Mouse (Mus musculus): ENCODE results near the gene Hmga1. TPM values are rescaled to one million over a fixed set of nuclear protein-coding genes. Genes with fewer than 3 reads are reported as not detected.
A peak's percentile ranks its signal among the peaks of the same experiment; 100 is the strongest.

Hmga1 gene
- polyA plus RNA-seq, 1 experiment from 2014 or later: 186 TPM

DNA sequence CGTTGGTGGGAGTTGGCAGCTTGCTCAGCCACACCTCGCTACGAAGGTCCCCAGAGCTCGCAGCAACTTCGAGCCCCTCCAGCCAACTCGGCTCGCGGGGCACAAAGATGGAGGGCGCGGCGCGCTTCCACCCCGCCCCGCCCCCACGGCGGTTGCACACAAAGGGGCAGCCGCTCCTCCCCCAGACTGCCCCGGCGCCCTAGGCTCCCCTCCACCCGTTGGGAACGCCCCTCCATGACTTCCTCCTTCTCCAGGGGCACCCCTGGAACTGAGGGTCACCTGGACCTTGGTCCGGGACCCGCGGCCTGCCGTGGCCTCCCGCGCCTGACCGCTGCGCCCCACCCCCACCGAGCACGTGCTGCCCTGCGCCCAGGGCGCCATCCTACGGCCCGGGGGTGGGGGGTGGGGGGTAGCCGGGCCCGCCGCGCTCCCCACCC is 1.2 kb upstream of the Hmga1 start:
- H3K4me3 ChIP-seq (ENCODE audit: low read length): peak overlapping the region; percentile 85
- peak overlapping the region; percentile 92 for H3K9ac ChIP-seq (ENCODE audit: low read length)
- no peaks in the 10 kb centered on the region for H3K27me3 ChIP-seq (ENCODE audit: control insufficient read depth, insufficient read depth, low read length)
- no peaks in the 10 kb centered on the region for H3K36me3 ChIP-seq (ENCODE audit: control insufficient read depth, insufficient read depth)
- H3K4me1 ChIP-seq (ENCODE audit: control insufficient read depth, insufficient read depth, low read length): peaks cover 27% of the 10 kb centered on the region
- peak overlapping the region; percentile 96 for H3K4me2 ChIP-seq (ENCODE audit: low read depth, low read length)
- peak overlapping the region; percentile 95 for H3K27ac ChIP-seq (ENCODE audit: low read length)
- ATAC-seq (replicated peaks; ENCODE audit: extremely low read depth, insufficient read depth, low FRiP score): peak; percentile 2
- WGBS: 4% methylated on average over 38 of the region's 39 CpGs
- no peaks in the 10 kb centered on the region for H3K9me3 ChIP-seq (replicated peaks; ENCODE audit: control insufficient read depth, low read length)

DNA sequence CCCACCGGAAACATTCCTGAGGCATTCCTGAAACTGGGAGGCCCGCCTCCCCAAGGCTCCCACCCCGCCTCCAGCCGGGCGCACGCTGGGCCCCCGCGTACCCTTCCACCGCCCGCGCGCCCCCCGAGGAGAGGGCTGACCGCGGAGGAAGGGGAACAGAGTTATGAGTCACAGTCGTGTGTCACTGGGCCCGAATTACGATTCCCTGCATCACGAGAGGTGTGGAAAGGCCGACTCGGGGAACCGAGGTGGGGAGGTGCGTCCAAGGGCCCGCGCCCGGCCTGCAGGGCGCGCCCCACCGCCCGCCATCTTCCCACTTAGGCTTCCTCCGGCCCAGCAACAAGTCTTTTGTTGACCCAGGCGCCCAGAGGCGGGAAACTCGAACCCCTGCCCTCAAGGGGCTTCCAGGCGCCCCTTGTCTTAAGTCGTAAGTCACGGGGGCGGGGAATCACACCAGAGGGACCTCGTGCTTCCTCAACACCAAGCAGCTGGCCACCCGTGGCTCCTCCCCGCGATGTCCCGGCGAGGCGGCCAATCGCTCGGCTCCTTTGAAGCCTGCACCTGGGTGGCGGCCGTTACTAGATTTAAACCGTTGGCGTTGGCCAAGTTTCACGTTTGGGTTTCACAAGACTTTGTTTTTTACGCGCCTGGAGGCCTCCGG is 655 bp upstream of the Hmga1 start:
- Histone ChIP-seq H3K4me2 (ENCODE audit: low read depth, low read length) (peak overlapping the region; percentile 96), H3K9me3 (replicated peaks; ENCODE audit: control insufficient read depth, low read length) (no peaks in the 10 kb centered on the region), H3K9ac (ENCODE audit: low read length) (peak overlapping the region; percentile 92), H3K4me3 (ENCODE audit: low read length) (peak overlapping the region; percentile 85), H3K27ac (ENCODE audit: low read length) (peak overlapping the region; percentile 95), H3K36me3 (ENCODE audit: control insufficient read depth, insufficient read depth) (no peaks in the 10 kb centered on the region), H3K27me3 (ENCODE audit: control insufficient read depth, insufficient read depth, low read length) (no peaks in the 10 kb centered on the region), H3K4me1 (ENCODE audit: control insufficient read depth, insufficient read depth, low read length) (peaks cover 27% of the 10 kb centered on the region)
- ATAC-seq (replicated peaks; ENCODE audit: extremely low read depth, insufficient read depth, low FRiP score): peak; percentile 19
- under 1% methylated on average over 54 of the region's 55 CpGs for WGBS

DNA sequence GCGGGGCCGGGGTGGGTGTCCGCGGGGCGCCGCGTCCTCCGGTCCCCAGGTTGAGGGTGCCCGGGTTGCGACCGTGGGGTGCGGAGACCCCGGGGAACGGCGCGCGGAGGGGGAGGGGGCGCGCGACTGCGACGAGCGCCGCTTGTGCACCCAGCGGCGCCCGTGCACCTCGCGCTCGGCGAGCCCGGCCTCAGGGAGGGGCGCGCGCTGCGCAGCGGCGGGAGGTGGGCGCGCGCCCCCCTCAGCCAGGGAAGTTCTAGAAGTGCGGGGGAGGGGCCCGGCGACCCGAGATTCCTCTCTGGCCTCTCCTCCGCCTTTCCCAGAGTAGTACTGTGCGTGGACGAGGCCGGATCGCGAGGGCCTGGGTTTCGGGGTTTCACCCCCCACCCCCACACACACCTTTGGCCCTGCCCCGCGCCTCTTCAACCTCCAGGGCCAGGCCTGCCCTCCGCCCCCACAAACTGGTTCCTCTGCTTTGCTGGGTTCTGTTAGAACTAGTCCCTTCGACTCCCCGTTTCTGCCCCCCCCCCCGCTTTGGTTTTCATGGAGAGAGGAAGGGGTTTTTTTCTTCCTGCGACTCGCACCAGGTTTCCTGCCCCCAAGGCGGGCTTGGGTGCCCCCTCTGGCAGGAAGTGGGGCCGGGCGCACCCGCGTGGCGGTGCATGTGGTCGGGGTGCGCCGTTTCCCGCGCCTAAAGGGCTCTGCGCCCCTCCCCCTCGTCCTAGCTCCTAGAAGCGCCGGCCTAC is 1.1 kb downstream of the Hmga1 start:
- Histone ChIP-seq H3K27ac (ENCODE audit: low read length) (peak overlapping the region; percentile 95), H3K4me2 (ENCODE audit: low read depth, low read length) (peak overlapping the region; percentile 96), H3K9ac (ENCODE audit: low read length) (peak overlapping the region; percentile 92), H3K9me3 (replicated peaks; ENCODE audit: control insufficient read depth, low read length) (no peaks in the 10 kb centered on the region), H3K27me3 (ENCODE audit: control insufficient read depth, insufficient read depth, low read length) (no peaks in the 10 kb centered on the region), H3K4me3 (ENCODE audit: low read length) (peak overlapping the region; percentile 85), H3K4me1 (ENCODE audit: control insufficient read depth, insufficient read depth, low read length) (peaks cover 29% of the 10 kb centered on the region), H3K36me3 (ENCODE audit: control insufficient read depth, insufficient read depth) (no peaks in the 10 kb centered on the region)
- ATAC-seq (replicated peaks; ENCODE audit: extremely low read depth, insufficient read depth, low FRiP score): peak; percentile 26
- WGBS: under 1% methylated on average over 53 of the region's 75 CpGs

DNA sequence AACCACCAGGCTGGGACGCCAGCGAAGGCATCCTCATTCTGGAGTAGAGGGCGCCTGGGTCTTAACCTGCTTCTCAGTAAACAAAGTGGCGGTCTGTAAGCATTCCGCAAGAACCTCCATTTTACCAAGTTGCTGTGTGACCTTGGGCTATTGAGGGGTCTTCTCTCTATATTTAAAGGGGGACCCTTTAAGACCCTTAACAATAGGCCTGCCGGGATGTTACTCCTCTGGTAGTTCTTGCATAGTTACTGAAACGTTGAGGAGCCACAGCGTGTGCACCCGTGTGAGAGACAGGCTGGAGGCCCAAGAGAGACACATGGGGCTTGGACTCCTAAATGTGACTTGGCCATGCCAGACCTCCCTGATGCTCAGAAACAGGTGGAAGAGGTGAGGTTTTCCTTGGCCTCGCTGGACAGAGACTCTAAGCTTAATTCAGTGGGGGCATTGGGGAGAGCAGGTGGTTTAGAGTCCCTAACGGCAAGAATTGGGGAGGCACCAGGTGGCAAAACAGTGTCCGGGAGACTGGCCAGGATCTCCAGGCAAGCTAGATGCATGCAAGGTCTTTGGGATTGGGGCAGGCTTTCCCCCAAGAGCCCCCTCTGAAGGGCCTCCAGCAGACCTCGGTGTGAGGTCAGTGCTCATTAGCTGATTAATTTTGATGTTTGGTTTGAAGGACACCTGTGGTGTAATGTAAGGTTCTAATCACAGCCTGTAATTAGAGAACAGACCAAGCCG is 1.8 kb downstream of the Hmga1 start:
- Histone ChIP-seq H3K9me3 (replicated peaks; ENCODE audit: control insufficient read depth, low read length) (no peaks in the 10 kb centered on the region), H3K4me2 (ENCODE audit: low read depth, low read length) (peak overlapping the region; percentile 96), H3K27ac (ENCODE audit: low read length) (peak overlapping the region; percentile 95), H3K36me3 (ENCODE audit: control insufficient read depth, insufficient read depth) (no peaks in the 10 kb centered on the region), H3K27me3 (ENCODE audit: control insufficient read depth, insufficient read depth, low read length) (no peaks in the 10 kb centered on the region), H3K4me1 (ENCODE audit: control insufficient read depth, insufficient read depth, low read length) (peaks cover 25% of the 10 kb centered on the region), H3K9ac (ENCODE audit: low read length) (peak overlapping the region; percentile 92), H3K4me3 (ENCODE audit: low read length) (peak overlapping the region; percentile 85)
- WGBS: 23% methylated on average over 14 of the region's 14 CpGs
- no peak for ATAC-seq (replicated peaks; ENCODE audit: extremely low read depth, insufficient read depth, low FRiP score)

DNA sequence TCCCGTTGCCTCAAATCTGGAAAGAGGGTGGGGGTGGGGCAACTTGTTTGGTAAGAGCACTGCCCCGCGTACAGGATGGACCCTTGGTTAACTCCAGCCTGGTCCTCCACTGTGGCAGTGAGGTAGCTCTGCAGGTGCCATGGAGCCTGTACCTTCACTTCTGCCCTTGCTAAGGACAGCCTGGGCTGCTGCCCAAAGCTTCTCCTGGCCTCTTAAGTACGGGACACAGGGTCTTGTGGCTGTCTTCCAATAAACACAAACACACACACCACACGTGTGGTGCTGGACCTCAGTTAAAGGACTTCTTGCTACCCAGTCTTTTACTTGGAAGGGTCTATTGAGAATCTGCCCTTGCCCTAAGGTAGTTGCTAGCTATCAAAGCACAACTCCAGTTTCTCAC is 2.5 kb downstream of the Hmga1 start:
- Histone ChIP-seq H3K36me3 (ENCODE audit: control insufficient read depth, insufficient read depth) (no peaks in the 10 kb centered on the region), H3K4me3 (ENCODE audit: low read length) (peak overlapping the region; percentile 85), H3K4me1 (ENCODE audit: control insufficient read depth, insufficient read depth, low read length) (peaks cover 25% of the 10 kb centered on the region), H3K27me3 (ENCODE audit: control insufficient read depth, insufficient read depth, low read length) (no peaks in the 10 kb centered on the region), H3K4me2 (ENCODE audit: low read depth, low read length) (peak overlapping the region; percentile 96), H3K9me3 (replicated peaks; ENCODE audit: control insufficient read depth, low read length) (no peaks in the 10 kb centered on the region), H3K9ac (ENCODE audit: low read length) (peak overlapping the region; percentile 92), H3K27ac (ENCODE audit: low read length) (no peak overlapping the region)
- ATAC-seq (replicated peaks; ENCODE audit: extremely low read depth, insufficient read depth, low FRiP score): no peak
- WGBS: 27% methylated on average over 5 of the region's 5 CpGs

DNA sequence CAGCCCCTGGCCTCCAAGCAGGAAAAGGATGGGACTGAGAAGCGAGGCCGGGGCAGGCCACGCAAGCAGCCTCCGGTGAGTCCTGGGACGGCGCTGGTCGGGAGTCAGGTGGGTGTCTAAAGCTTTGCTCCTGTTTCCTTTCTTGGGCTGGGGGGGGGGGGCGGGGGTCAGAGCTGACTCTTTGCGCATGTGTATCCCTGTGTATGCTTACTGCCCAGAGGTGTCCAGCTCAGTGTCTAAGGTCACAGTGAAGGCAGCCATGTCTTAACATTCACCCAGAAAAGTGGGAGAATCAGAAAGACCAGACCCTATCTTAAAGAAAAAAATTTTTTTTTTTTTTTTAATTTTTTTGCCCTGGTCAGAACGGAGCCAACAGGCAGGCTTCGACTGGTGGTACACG is 3.3 kb downstream of the Hmga1 start:
- H3K4me3 ChIP-seq (ENCODE audit: low read length): no peak overlapping the region

DNA sequence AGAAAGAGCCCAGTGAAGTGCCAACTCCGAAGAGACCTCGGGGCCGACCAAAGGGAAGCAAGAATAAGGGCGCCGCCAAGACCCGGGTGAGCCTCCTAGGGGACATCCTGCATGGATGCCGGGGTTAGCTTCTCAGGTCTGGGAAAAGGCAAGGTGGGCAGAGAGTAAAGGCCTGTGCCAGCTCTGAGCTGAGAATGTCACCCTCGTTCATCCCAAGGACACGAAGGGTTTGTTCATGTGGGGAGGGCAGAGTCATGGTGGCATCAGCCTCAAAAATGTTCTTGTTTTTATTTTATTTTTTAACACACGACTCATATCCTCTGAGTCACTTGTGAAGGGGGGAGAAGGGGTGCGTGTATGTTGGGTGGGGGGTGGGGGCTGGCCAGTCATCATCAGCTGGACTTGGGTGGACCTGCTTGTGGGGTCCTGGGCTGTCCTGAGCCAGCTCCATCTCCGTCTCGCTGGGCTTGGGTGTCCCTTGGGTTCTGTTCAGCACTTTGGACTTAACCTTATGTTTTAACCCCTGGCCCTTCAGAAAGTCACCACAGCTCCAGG is 4.7 kb downstream of the Hmga1 start:
- WGBS: 80% methylated on average over 13 of the region's 13 CpGs
- Histone ChIP-seq H3K27ac (ENCODE audit: low read length) (no peak overlapping the region), H3K36me3 (ENCODE audit: control insufficient read depth, insufficient read depth) (no peaks in the 10 kb centered on the region), H3K4me2 (ENCODE audit: low read depth, low read length) (no peak overlapping the region), H3K9ac (ENCODE audit: low read length) (no peak overlapping the region), H3K4me3 (ENCODE audit: low read length) (no peak overlapping the region), H3K9me3 (replicated peaks; ENCODE audit: control insufficient read depth, low read length) (no peaks in the 10 kb centered on the region), H3K4me1 (ENCODE audit: control insufficient read depth, insufficient read depth, low read length) (peaks cover 26% of the 10 kb centered on the region), H3K27me3 (ENCODE audit: control insufficient read depth, insufficient read depth, low read length) (no peaks in the 10 kb centered on the region)
- ATAC-seq (replicated peaks; ENCODE audit: extremely low read depth, insufficient read depth, low FRiP score): no peak

More for the DNA sequence above, 3.3 kb downstream of the Hmga1 start:
- H3K9me3 ChIP-seq (replicated peaks; ENCODE audit: control insufficient read depth, low read length): no peaks in the 10 kb centered on the region
- H3K4me1 ChIP-seq (ENCODE audit: control insufficient read depth, insufficient read depth, low read length): peaks cover 27% of the 10 kb centered on the region
- peak overlapping the region; percentile 96; the same call in 1 of the 2 replicates for H3K4me2 ChIP-seq (ENCODE audit: low read depth, low read length)
- no peaks in the 10 kb centered on the region for H3K36me3 ChIP-seq (ENCODE audit: control insufficient read depth, insufficient read depth)
- no peak for ATAC-seq (replicated peaks; ENCODE audit: extremely low read depth, insufficient read depth, low FRiP score)
- H3K27ac ChIP-seq (ENCODE audit: low read length): no peak overlapping the region
- 77% methylated on average over 11 of the region's 12 CpGs for WGBS
- no peak overlapping the region for H3K9ac ChIP-seq (ENCODE audit: low read length)
- H3K27me3 ChIP-seq (ENCODE audit: control insufficient read depth, insufficient read depth, low read length): no peaks in the 10 kb centered on the region

DNA sequence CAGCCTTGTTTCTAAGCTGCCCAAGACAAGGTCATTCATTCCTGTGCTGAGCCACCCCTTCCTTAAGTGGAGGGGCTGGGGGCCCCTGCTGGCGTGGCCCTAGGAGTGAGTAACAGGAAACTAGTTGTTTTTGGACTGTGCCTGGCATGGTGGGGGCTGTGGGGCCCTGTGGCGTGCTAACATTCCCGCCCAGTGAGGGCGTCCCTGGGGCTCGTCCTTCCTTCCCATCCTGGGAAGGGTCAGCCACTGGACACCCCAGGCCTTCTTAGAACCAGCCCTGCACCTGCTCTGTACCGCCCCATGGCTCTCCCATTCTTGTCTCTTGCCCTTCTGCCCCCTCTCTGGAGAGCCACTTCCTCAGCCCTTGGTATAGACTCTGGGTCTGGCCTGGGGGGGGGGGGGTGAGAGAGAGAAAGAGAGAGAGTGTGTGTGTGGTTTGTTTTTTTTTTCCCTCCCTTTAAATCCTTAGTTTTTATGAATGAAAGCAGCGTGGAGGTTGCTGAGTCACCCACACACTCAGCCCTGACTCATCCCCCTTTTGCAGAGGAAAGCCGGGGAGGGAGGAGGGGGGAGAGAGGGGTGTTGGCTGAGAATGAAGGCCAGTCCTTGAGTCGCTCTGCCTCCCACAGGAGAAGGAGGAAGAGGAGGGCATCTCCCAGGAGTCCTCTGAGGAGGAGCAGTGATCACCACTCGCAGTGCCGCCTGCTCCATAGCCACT is 5.7 kb downstream of the Hmga1 start:
- Histone ChIP-seq H3K9me3 (replicated peaks; ENCODE audit: control insufficient read depth, low read length) (no peaks in the 10 kb centered on the region), H3K27me3 (ENCODE audit: control insufficient read depth, insufficient read depth, low read length) (no peaks in the 10 kb centered on the region), H3K9ac (ENCODE audit: low read length) (no peak overlapping the region), H3K27ac (ENCODE audit: low read length) (no peak overlapping the region), H3K4me3 (ENCODE audit: low read length) (no peak overlapping the region), H3K36me3 (ENCODE audit: control insufficient read depth, insufficient read depth) (no peaks in the 10 kb centered on the region), H3K4me2 (ENCODE audit: low read depth, low read length) (no peak overlapping the region), H3K4me1 (ENCODE audit: control insufficient read depth, insufficient read depth, low read length) (peaks cover 33% of the 10 kb centered on the region)
- 49% methylated on average over 10 of the region's 11 CpGs for WGBS
- no peak for ATAC-seq (replicated peaks; ENCODE audit: extremely low read depth, insufficient read depth, low FRiP score)

All from heart, embryonic 16.5 days (tissue).